Mouse (Mus musculus): Measurements from ENCODE around the gene Npcd. TPM values are rescaled to one million over a fixed set of nuclear protein-coding genes. Genes with fewer than 3 reads are reported as not detected.

Npcd gene
- polyA plus RNA-seq, 1 experiment from 2014 or later = not detected

- Histone ChIP-seq H3K4me3 (ENCODE audit: low read depth, low read length) (peak overlapping the region; percentile 88; the same call in 1 of the 2 replicates), H3K4me1 (ENCODE audit: control insufficient read depth, insufficient read depth, low read length) (peaks cover 36% of the 10 kb centered on the region), H3K27ac (ENCODE audit: low read depth, low read length) (peak overlapping the region; percentile 95), H3K36me3 (ENCODE audit: control insufficient read depth, insufficient read depth, low read length) (peaks cover 4% of the 10 kb centered on the region; the same call in 1 of the 2 replicates), H3K4me2 (peak overlapping the region; percentile 98), H3K9ac (ENCODE audit: low read length) (peak overlapping the region; percentile 63), H3K9me3 (ENCODE audit: control insufficient read depth, low read length) (no peaks in the 10 kb centered on the region), H3K27me3 (ENCODE audit: control insufficient read depth, insufficient read depth, low read length) (no peaks in the 10 kb centered on the region)
- 52% methylated on average over 9 of the region's 9 CpGs for WGBS
- DNase-seq (ENCODE audit: low spot score, missing footprints) = no peak
- ATAC-seq (ENCODE audit: low FRiP score) = no peak
These were observed 834 bp upstream of the Npcd start for GRCm38 (mm10) chr15:79834881-79835260.

GRCm38 (mm10) chr15:79833251-79834050 lies 586 bp downstream of the Npcd start:
- Histone ChIP-seq H3K36me3 (ENCODE audit: control insufficient read depth, insufficient read depth, low read length) (peaks cover 4% of the 10 kb centered on the region; the same call in 1 of the 2 replicates), H3K4me2 (peak overlapping the region; percentile 98), H3K9ac (ENCODE audit: low read length) (peak overlapping the region; percentile 95), H3K27ac (ENCODE audit: low read depth, low read length) (peak overlapping the region; percentile 82), H3K4me1 (ENCODE audit: control insufficient read depth, insufficient read depth, low read length) (peaks cover 42% of the 10 kb centered on the region), H3K4me3 (ENCODE audit: low read depth, low read length) (peak overlapping the region; percentile 88), H3K9me3 (ENCODE audit: control insufficient read depth, low read length) (no peaks in the 10 kb centered on the region), H3K27me3 (ENCODE audit: control insufficient read depth, insufficient read depth, low read length) (no peaks in the 10 kb centered on the region)
- under 1% methylated on average over 40 of the region's 41 CpGs for WGBS
- no peak for ATAC-seq (ENCODE audit: low FRiP score)
- DNase-seq (ENCODE audit: low spot score, missing footprints) = peak; percentile 94

- Histone ChIP-seq H3K9me3 (ENCODE audit: control insufficient read depth, low read length) (no peaks in the 10 kb centered on the region), H3K4me2 (peak overlapping the region; percentile 98), H3K36me3 (ENCODE audit: control insufficient read depth, insufficient read depth, low read length) (peaks cover 6% of the 10 kb centered on the region), H3K4me3 (ENCODE audit: low read depth, low read length) (peak overlapping the region; percentile 88), H3K27ac (ENCODE audit: low read depth, low read length) (peak overlapping the region; percentile 82), H3K9ac (ENCODE audit: low read length) (peak overlapping the region; percentile 95), H3K4me1 (ENCODE audit: control insufficient read depth, insufficient read depth, low read length) (peaks cover 42% of the 10 kb centered on the region), H3K27me3 (ENCODE audit: control insufficient read depth, insufficient read depth, low read length) (no peaks in the 10 kb centered on the region)
- DNase-seq (ENCODE audit: low spot score, missing footprints) = peak; percentile 97
- WGBS = 19% methylated on average over 18 of the region's 18 CpGs
- ATAC-seq (ENCODE audit: low FRiP score) = peak; percentile 76
These were observed 1.8 kb downstream of the Npcd start for GRCm38 (mm10) chr15:79832064-79832900.

GRCm38 (mm10) chr15:79830388-79830787 lies 3.6 kb downstream of the Npcd start:
- Histone ChIP-seq H3K36me3 (ENCODE audit: control insufficient read depth, insufficient read depth, low read length) (peaks cover 6% of the 10 kb centered on the region), H3K9me3 (ENCODE audit: control insufficient read depth, low read length) (no peaks in the 10 kb centered on the region), H3K4me3 (ENCODE audit: low read depth, low read length) (no peak overlapping the region), H3K27ac (ENCODE audit: low read depth, low read length) (no peak overlapping the region), H3K4me2 (no peak overlapping the region), H3K9ac (ENCODE audit: low read length) (no peak overlapping the region), H3K27me3 (ENCODE audit: control insufficient read depth, insufficient read depth, low read length) (no peaks in the 10 kb centered on the region), H3K4me1 (ENCODE audit: control insufficient read depth, insufficient read depth, low read length) (peaks cover 38% of the 10 kb centered on the region)
- ATAC-seq (ENCODE audit: low FRiP score) = no peak
- 15% methylated on average over 4 of the region's 4 CpGs for WGBS
- peak; percentile 98 for DNase-seq (ENCODE audit: low spot score, missing footprints)

- Histone ChIP-seq H3K4me3 (ENCODE audit: low read depth, low read length) (no peak overlapping the region), H3K9me3 (ENCODE audit: control insufficient read depth, low read length) (no peaks in the 10 kb centered on the region), H3K9ac (ENCODE audit: low read length) (no peak overlapping the region), H3K4me2 (no peak overlapping the region), H3K27me3 (ENCODE audit: control insufficient read depth, insufficient read depth, low read length) (no peaks in the 10 kb centered on the region), H3K4me1 (ENCODE audit: control insufficient read depth, insufficient read depth, low read length) (peaks cover 29% of the 10 kb centered on the region), H3K36me3 (ENCODE audit: control insufficient read depth, insufficient read depth, low read length) (peaks cover 6% of the 10 kb centered on the region), H3K27ac (ENCODE audit: low read depth, low read length) (no peak overlapping the region)
- no peak for DNase-seq (ENCODE audit: low spot score, missing footprints)
- no peak for ATAC-seq (ENCODE audit: low FRiP score)
- 77% methylated on average over 5 of the region's 5 CpGs for WGBS
These were observed 4.6 kb downstream of the Npcd start for GRCm38 (mm10) chr15:79829431-79829830.

GRCm38 (mm10) chr15:79828366-79829035 lies 5.5 kb downstream of the Npcd start:
- WGBS = 61% methylated on average over 46 of the region's 46 CpGs
- no peaks in the 10 kb centered on the region for H3K9me3 ChIP-seq (ENCODE audit: control insufficient read depth, low read length)
- no peak overlapping the region for H3K4me2 ChIP-seq
- no peak overlapping the region for H3K9ac ChIP-seq (ENCODE audit: low read length)
- DNase-seq (ENCODE audit: low spot score, missing footprints) = peak; percentile 91
- H3K27me3 ChIP-seq (ENCODE audit: control insufficient read depth, insufficient read depth, low read length) = no peaks in the 10 kb centered on the region
- H3K27ac ChIP-seq (ENCODE audit: low read depth, low read length) = no peak overlapping the region
- peaks cover 28% of the 10 kb centered on the region for H3K4me1 ChIP-seq (ENCODE audit: control insufficient read depth, insufficient read depth, low read length)
- H3K4me3 ChIP-seq (ENCODE audit: low read depth, low read length) = no peak overlapping the region
- ATAC-seq (ENCODE audit: low FRiP score) = no peak
- peaks cover 6% of the 10 kb centered on the region for H3K36me3 ChIP-seq (ENCODE audit: control insufficient read depth, insufficient read depth, low read length)

- ATAC-seq (ENCODE audit: low FRiP score) (no peak), DNase-seq (ENCODE audit: low spot score, missing footprints) (no peak)
- Histone ChIP-seq H3K4me3 (ENCODE audit: low read depth, low read length) (no peak overlapping the region), H3K9ac (ENCODE audit: low read length) (no peak overlapping the region), H3K4me2 (no peak overlapping the region), H3K27ac (ENCODE audit: low read depth, low read length) (no peak overlapping the region), H3K27me3 (ENCODE audit: control insufficient read depth, insufficient read depth, low read length) (no peaks in the 10 kb centered on the region), H3K36me3 (ENCODE audit: control insufficient read depth, insufficient read depth, low read length) (peaks cover 10% of the 10 kb centered on the region), H3K9me3 (ENCODE audit: control insufficient read depth, low read length) (no peaks in the 10 kb centered on the region), H3K4me1 (ENCODE audit: control insufficient read depth, insufficient read depth, low read length) (peaks cover 25% of the 10 kb centered on the region)
- WGBS = 91% methylated on average over 11 of the region's 11 CpGs
These were observed 6.2 kb downstream of the Npcd start for GRCm38 (mm10) chr15:79827778-79828210.

- WGBS = 89% methylated on average over 14 of the region's 14 CpGs
- no peak for DNase-seq (ENCODE audit: low spot score, missing footprints)
- Histone ChIP-seq H3K4me1 (ENCODE audit: control insufficient read depth, insufficient read depth, low read length) (peaks cover 19% of the 10 kb centered on the region), H3K27ac (ENCODE audit: low read depth, low read length) (no peak overlapping the region), H3K36me3 (ENCODE audit: control insufficient read depth, insufficient read depth, low read length) (peaks cover 10% of the 10 kb centered on the region), H3K4me3 (ENCODE audit: low read depth, low read length) (no peak overlapping the region), H3K9me3 (ENCODE audit: control insufficient read depth, low read length) (no peaks in the 10 kb centered on the region), H3K4me2 (no peak overlapping the region), H3K27me3 (ENCODE audit: control insufficient read depth, insufficient read depth, low read length) (no peaks in the 10 kb centered on the region), H3K9ac (ENCODE audit: low read length) (no peak overlapping the region)
- ATAC-seq (ENCODE audit: low FRiP score) = no peak
These were observed 6.8 kb downstream of the Npcd start for GRCm38 (mm10) chr15:79827061-79827777.
